Mouse (Mus musculus) left cerebral cortex, postnatal 4 days (tissue): ENCODE data around the gene Ahcy. TPM values are rescaled to one million over a fixed set of nuclear protein-coding genes. Genes with fewer than 3 reads are reported as not detected.
"Not testable (repeated sequence)": the region's sequence is repeated elsewhere in the genome, so short reads cannot be mapped to it uniquely, and the experiment has no call there.

Experiments used
- DNase-seq: peaks from one replicate; pipeline ENCODE4 v3.0.0-alpha.2; 2022
- intact Hi-C: fragments of 180-260 bp; cut with DNase I; formaldehyde crosslinking; loops from one replicate; pipeline ENCODE4 v1.15.1; 2025
- total RNA-seq, 2 experiments: library from RNA; stranded (reverse); gene quantifications; 2 replicates each; pipeline ENCODE4 v1.2.3; 2021

Gene Ahcy
- 10 to 100 TPM; 22.0 to 23.0 TPM for total RNA-seq

- intact Hi-C loops = no loop called here
- peak; percentile 94 for DNase-seq
Observed at GRCm38 (mm10) chr2:155073978-155074765, at the start of gene Ahcy. Gene Ahcy (minus strand): TSS chr2:155074497.

GRCm38 (mm10) chr2:155115216-155115830, 41.0 kb upstream of the Ahcy start:
- no peak for DNase-seq
- intact Hi-C loops = no loop called here

GRCm38 (mm10) chr2:155107276-155107675, 33.0 kb upstream of the Ahcy start:
- intact Hi-C loops, DNase-seq: not testable (repeated sequence)

- DNase-seq = peak; percentile 29
- intact Hi-C loops = no loop called here
Observed at GRCm38 (mm10) chr2:155103607-155104006, 29.3 kb upstream of the Ahcy start.

- no peak for DNase-seq
- intact Hi-C loops = no loop called here
Observed at GRCm38 (mm10) chr2:155101761-155102181, 27.5 kb upstream of the Ahcy start.

GRCm38 (mm10) chr2:155100796-155101259, 26.5 kb upstream of the Ahcy start:
- intact Hi-C loops = no loop called here
- DNase-seq = no peak

- intact Hi-C loops = no loop called here
- DNase-seq = no peak
Observed at GRCm38 (mm10) chr2:155099994-155100795, 25.9 kb upstream of the Ahcy start.

- no peak for DNase-seq
- intact Hi-C loops = no loop called here
Observed at GRCm38 (mm10) chr2:155099421-155099820, 25.1 kb upstream of the Ahcy start.

- DNase-seq = no peak
- intact Hi-C loops = no loop called here
Observed at GRCm38 (mm10) chr2:155098720-155099380, 24.6 kb upstream of the Ahcy start.

GRCm38 (mm10) chr2:155093418-155093817, 19.1 kb upstream of the Ahcy start:
- intact Hi-C loops = no loop called here
- no peak for DNase-seq

GRCm38 (mm10) chr2:155091743-155092075, 17.4 kb upstream of the Ahcy start:
- intact Hi-C loops = no loop called here
- DNase-seq = no peak

- peak; percentile 19 for DNase-seq
- intact Hi-C loops = no loop called here
Observed at GRCm38 (mm10) chr2:155090909-155091742, 16.8 kb upstream of the Ahcy start.

GRCm38 (mm10) chr2:155088264-155088663, 14.0 kb upstream of the Ahcy start:
- no peak for DNase-seq
- intact Hi-C loops = no loop called here

GRCm38 (mm10) chr2:155086328-155086727, 12.0 kb upstream of the Ahcy start:
- intact Hi-C loops = no loop called here
- no peak for DNase-seq

- intact Hi-C loops = no loop called here
- DNase-seq = no peak
Observed at GRCm38 (mm10) chr2:155084546-155084945, 10.2 kb upstream of the Ahcy start.

GRCm38 (mm10) chr2:155082121-155082803, 8.0 kb upstream of the Ahcy start:
- peak; percentile 64 for DNase-seq
- intact Hi-C loops = no loop called here

- DNase-seq = no peak
- intact Hi-C loops = no loop called here
Observed at GRCm38 (mm10) chr2:155081056-155081455, 6.8 kb upstream of the Ahcy start.

GRCm38 (mm10) chr2:155080179-155080530, 5.9 kb upstream of the Ahcy start:
- intact Hi-C loops = no loop called here
- no peak for DNase-seq

GRCm38 (mm10) chr2:155079500-155080178, 5.3 kb upstream of the Ahcy start:
- intact Hi-C loops = no loop called here
- no peak for DNase-seq
